Mouse (Mus musculus) embryonic facial prominence, embryonic 12.5 days (tissue): Measurements from ENCODE around the gene Ackr3. TPM values are rescaled to one million over a fixed set of nuclear protein-coding genes. Genes with fewer than 3 reads are reported as not detected.

Experiments used
- ATAC-seq: fragments of 200-750 bp; cut with Nextera tagmentation; 2 replicates; pipeline ENCODE4 v1.8.0; 2017; ENCODE audit not compliant: insufficient number of reproducible peaks, insufficient read depth, low FRiP score, low TSS enrichment
- H3K27ac ChIP-seq: fragments of 300-500 bp; sonication (generic); 2 replicates; pipeline ENCODE4 v1.5.1; 2016; ENCODE audit warnings: mild to moderate bottlenecking
- H3K27me3 ChIP-seq: fragments of 300-500 bp; sonication (generic); 2 replicates; pipeline ENCODE4 v1.6.1; 2016; ENCODE audit warnings: mild to moderate bottlenecking, moderate library complexity
- H3K36me3 ChIP-seq: fragments of 300-500 bp; sonication (generic); 2 replicates; pipeline ENCODE4 v1.6.1; 2016; ENCODE audit warnings: mild to moderate bottlenecking
- H3K4me1 ChIP-seq: fragments of 300-500 bp; sonication (generic); 2 replicates; pipeline ENCODE4 v1.6.1; 2016
- H3K4me2 ChIP-seq: fragments of 300-500 bp; sonication (generic); replicated peaks from 2 replicates; pipeline ENCODE4 v1.6.1; 2016; ENCODE audit warnings: mild to moderate bottlenecking, moderate library complexity
- H3K4me3 ChIP-seq: fragments of 300-500 bp; sonication (generic); 2 replicates; pipeline ENCODE4 v1.5.1; 2016; ENCODE audit warnings: mild to moderate bottlenecking
- H3K9ac ChIP-seq: fragments of 300-500 bp; sonication (generic); 2 replicates; pipeline ENCODE4 v1.6.1; 2016; ENCODE audit warnings: mild to moderate bottlenecking, moderate library complexity
- H3K9me3 ChIP-seq: fragments of 300-500 bp; sonication (generic); 2 replicates; pipeline ENCODE4 v1.6.1; 2016; ENCODE audit warnings: mild to moderate bottlenecking, moderate library complexity
- WGBS: fragments of 180-500 bp; shearing (Covaris S2); methylation state at CpG from one replicate; pipeline ENCODE4 v1.1.7; 2016; 5-methylcytosine and 5-hydroxymethylcytosine counted together
- polyA plus RNA-seq: library from polyadenylated mRNA; unstranded; fragments of >200 nt; fragmentation: Nextera tagmentation; extraction: Ambion mirVana; gene quantifications from 2 replicates; pipeline ENCODE4 v1.2.1, GENCODE M21; 2016

Ackr3 gene
- polyA plus RNA-seq, 1 experiment from 2014 or later = 45.3 TPM

DNA sequence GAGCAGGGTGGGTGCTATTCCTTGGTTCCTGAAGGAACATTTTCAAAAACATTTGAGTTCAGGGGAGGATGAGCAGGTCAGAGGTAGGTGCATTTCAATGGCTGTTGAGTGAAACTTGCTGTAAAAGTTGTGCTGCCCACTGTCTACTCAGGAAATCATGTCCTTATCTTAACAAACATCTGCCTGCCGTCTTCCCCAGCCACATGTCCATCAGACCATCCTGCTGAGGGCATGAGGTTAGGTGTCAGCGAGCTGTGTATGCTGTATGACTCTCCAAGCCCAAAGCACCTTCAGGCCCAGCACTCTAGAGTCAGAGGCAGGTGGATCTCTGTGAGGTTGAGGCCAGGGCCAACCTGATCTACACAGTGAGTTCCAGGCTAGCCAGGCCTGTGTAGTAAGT lies 12.1 kb downstream of the Ackr3 start:
- 62% methylated on average over 2 of the region's 2 CpGs for WGBS
- Histone ChIP-seq H3K4me1 (peaks cover 3% of the 10 kb centered on the region), H3K27ac (no peak overlapping the region), H3K4me2 (no peak overlapping the region), H3K27me3 (no peaks in the 10 kb centered on the region), H3K4me3 (no peak overlapping the region), H3K9ac (no peak overlapping the region), H3K9me3 (no peaks in the 10 kb centered on the region), H3K36me3 (peaks cover 42% of the 10 kb centered on the region)
- ATAC-seq = no peak

GRCm38 (mm10) chr1:90216395-90216794 lies 12.6 kb downstream of the Ackr3 start:
- no peak overlapping the region for H3K4me3 ChIP-seq
- no peak overlapping the region for H3K9ac ChIP-seq
- 63% methylated on average over 1 of the region's 1 CpGs for WGBS
- ATAC-seq = no peak
- H3K27me3 ChIP-seq = no peaks in the 10 kb centered on the region
- H3K36me3 ChIP-seq = peaks cover 42% of the 10 kb centered on the region
- H3K4me1 ChIP-seq = no peaks in the 10 kb centered on the region
- no peaks in the 10 kb centered on the region for H3K9me3 ChIP-seq
- H3K27ac ChIP-seq = no peak overlapping the region
- no peak overlapping the region for H3K4me2 ChIP-seq

DNA sequence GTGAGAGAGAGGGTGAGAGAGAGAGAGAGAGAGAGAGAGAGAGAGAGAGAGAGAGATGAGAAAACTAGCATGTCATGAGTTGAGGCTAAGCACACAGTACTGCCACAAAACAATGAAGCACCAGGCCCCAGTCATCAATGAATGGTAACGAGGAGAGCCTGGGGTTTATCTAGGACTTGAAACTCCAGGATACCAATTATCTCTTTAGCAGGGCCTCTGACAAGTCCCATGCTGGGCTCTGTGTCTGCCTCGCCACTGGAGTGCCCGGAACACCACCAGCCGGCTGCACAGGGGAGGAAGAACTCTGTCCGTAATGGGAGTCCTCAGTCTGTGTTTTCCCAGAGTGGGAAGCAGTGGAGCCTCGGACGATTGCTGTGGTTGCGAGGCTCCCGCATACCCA lies 16.5 kb downstream of the Ackr3 start:
- no peak overlapping the region for H3K4me2 ChIP-seq
- H3K9ac ChIP-seq = no peak overlapping the region
- H3K36me3 ChIP-seq = peaks cover 18% of the 10 kb centered on the region
- 0 out of 2 replicates have a peak, but pooled peaks cover 3% of the 10 kb centered on the region for H3K27me3 ChIP-seq
- ATAC-seq = no peak
- H3K9me3 ChIP-seq = no peaks in the 10 kb centered on the region
- WGBS = 20% methylated on average over 9 of the region's 9 CpGs
- no peak overlapping the region for H3K4me3 ChIP-seq
- H3K27ac ChIP-seq = no peak overlapping the region
- H3K4me1 ChIP-seq = no peaks in the 10 kb centered on the region

DNA sequence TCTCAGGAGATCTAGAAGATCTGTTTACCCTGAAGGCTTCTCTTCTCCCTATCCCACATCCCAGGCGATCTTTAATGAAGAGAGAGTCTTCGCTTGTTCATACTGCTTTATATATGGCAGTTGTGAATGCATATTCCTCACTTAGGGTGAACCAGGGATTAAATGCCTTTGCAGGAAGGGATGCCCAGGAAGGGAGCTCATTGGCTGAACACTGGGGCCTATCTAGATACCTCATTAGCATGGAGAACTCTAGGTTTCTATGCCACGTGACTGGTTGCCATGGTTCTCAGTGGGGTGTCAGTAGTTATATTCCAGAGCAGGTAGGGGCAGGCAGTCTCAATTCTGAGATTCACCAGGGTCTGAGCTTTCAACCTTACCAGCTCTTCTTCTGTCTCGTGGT lies 17.1 kb downstream of the Ackr3 start:
- H3K9ac ChIP-seq = no peak overlapping the region
- H3K4me3 ChIP-seq = no peak overlapping the region
- no peak overlapping the region for H3K4me2 ChIP-seq
- H3K4me1 ChIP-seq = peaks cover 5% of the 10 kb centered on the region; the same call in 1 of the 2 replicates
- no peak overlapping the region for H3K27ac ChIP-seq
- H3K27me3 ChIP-seq = 0 out of 2 replicates have a peak, but pooled peaks cover 3% of the 10 kb centered on the region
- no peaks in the 10 kb centered on the region for H3K9me3 ChIP-seq
- ATAC-seq = no peak
- H3K36me3 ChIP-seq = peaks cover 14% of the 10 kb centered on the region
- WGBS = 82% methylated on average over 4 of the region's 4 CpGs

DNA sequence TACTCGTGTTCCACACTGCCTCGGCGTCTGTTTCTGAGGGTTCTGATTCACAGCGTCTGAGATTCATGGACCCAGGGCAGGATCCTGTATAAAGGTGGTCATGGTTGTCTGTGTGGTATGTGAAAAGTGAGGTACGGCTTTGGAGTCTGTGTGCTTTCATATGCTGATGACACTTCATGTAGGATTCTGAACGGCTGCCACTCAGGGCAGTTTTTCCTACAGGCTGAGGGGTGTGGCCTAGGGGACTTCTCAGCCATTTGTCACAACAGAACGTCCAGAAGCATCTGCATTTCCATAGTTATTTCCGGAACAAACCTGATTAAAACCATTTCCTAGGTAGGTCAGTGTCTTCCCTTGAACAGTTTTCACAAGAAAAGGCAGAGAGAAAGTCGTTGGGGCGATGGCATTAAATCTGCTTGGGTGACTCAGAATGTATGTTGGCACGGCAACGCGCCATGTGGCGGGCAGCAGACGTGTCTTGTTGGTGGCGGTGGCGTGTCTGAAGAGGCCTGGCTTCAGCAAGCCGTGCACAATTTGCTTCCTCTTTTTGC lies 18.1 kb downstream of the Ackr3 start:
- no peak for ATAC-seq
- Histone ChIP-seq H3K9me3 (no peaks in the 10 kb centered on the region), H3K4me1 (peaks cover 5% of the 10 kb centered on the region; the same call in 1 of the 2 replicates), H3K36me3 (0 out of 2 replicates have a peak, but pooled peaks cover 4% of the 10 kb centered on the region), H3K9ac (no peak overlapping the region), H3K4me3 (no peak overlapping the region), H3K27me3 (0 out of 2 replicates have a peak, but pooled peaks cover 3% of the 10 kb centered on the region), H3K4me2 (no peak overlapping the region), H3K27ac (no peak overlapping the region)
- 74% methylated on average over 18 of the region's 18 CpGs for WGBS

DNA sequence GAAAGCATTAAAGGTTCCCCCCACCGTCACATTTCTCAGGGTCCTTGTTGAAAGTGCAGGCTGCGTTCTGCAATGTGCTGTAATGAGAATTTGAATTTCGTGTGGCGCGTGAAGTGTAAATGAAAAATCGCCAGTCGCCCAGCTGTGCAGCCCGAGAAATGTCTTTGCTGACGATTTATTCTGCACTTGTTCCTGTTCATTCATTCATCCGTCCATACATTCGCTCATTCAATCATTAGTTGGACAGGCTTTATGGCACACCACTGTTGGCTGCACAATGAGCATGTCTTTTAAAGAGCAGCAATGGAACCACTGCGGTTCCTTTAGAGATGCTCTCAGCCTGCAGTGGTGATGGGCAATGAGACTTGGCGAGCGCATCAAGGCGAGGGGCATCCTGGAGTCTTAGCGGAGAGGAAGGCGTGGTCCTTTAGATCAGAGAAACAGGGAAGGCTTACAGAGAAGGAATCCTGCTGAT lies 18.7 kb downstream of the Ackr3 start:
- Histone ChIP-seq H3K4me1 (peaks cover 7% of the 10 kb centered on the region), H3K36me3 (0 out of 2 replicates have a peak, but pooled peaks cover 3% of the 10 kb centered on the region), H3K4me2 (no peak overlapping the region), H3K9me3 (no peaks in the 10 kb centered on the region), H3K9ac (no peak overlapping the region), H3K27ac (no peak overlapping the region), H3K4me3 (no peak overlapping the region), H3K27me3 (0 out of 2 replicates have a peak, but pooled peaks cover 3% of the 10 kb centered on the region)
- ATAC-seq = no peak
- WGBS = 80% methylated on average over 17 of the region's 17 CpGs

GRCm38 (mm10) chr1:90223006-90223405 lies 19.2 kb downstream of the Ackr3 start:
- Histone ChIP-seq H3K4me2 (no peak overlapping the region), H3K36me3 (no peaks in the 10 kb centered on the region), H3K27me3 (0 out of 2 replicates have a peak, but pooled peaks cover 3% of the 10 kb centered on the region), H3K9ac (no peak overlapping the region), H3K4me1 (peaks cover 12% of the 10 kb centered on the region), H3K4me3 (no peak overlapping the region), H3K27ac (no peak overlapping the region), H3K9me3 (no peaks in the 10 kb centered on the region)
- no peak for ATAC-seq
- 52% methylated on average over 2 of the region's 2 CpGs for WGBS

DNA sequence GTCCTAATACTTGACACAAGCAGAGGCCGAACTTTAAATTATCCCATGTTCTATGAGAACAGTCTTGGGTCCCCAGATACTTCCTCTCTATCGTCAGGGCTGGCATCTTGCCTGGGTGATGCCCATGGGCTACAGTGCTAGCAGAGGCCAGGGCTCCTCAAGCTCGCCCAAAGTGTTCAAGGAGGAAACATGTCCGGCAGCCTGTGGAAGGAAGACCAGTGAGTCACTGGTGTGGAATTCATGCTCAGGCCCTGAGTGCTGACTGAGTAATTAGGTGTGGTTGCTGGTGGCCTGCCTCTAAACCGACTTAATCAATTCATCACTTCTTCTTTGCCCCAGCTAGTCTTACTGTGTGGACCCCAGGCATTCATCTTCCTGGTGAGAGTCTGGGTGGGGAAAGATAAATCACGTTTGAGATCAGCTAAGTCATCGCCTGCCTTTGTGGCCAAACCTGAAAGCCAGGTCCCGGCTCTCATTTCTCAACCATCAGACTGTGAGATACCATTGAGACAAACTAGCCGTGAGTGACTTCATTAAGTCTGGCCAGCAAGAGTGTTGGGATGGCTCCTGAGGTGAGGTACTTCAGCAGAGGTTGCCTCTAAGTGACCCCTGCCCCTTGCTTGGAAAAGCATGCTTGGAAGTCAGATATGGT lies 21.9 kb downstream of the Ackr3 start:
- Histone ChIP-seq H3K4me2 (no peak overlapping the region), H3K9me3 (no peaks in the 10 kb centered on the region), H3K4me3 (no peak overlapping the region), H3K9ac (no peak overlapping the region), H3K27ac (no peak overlapping the region), H3K36me3 (no peaks in the 10 kb centered on the region), H3K4me1 (peaks cover 27% of the 10 kb centered on the region), H3K27me3 (0 out of 2 replicates have a peak, but pooled peaks cover 3% of the 10 kb centered on the region)
- ATAC-seq = no peak
- WGBS = 68% methylated on average over 9 of the region's 9 CpGs

DNA sequence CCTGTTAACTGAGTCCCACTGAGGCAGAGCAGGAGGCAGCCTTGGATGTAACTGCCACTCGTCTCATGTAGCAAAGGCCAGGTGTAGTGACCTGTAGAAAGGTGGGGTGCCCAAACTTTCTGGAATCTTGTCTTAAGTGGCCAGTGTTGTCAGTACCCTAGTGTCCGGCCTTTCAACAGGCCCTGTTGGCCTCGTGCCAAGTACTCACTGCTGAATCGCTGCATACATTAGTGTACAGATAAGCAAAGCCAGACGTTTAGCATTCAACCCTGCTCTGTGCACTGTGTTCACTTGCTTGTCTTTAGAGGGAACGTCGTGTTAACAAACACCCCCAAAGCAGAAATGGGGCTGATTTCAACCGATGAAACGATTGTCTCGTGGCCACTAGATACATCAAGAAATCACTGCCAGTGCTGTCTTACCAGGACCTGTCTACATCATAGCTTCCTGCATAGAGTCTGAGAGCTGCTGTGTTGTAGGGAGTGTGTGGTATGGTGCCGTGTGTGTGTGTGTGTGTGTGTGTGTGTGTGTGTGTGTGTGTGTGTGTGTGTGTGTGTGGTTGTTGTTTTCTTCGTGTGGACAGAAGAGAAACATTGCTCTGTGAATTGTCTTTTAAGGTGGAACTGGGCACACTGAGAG lies 24.0 kb downstream of the Ackr3 start:
- Histone ChIP-seq H3K4me1 (peaks cover 43% of the 10 kb centered on the region), H3K27me3 (no peaks in the 10 kb centered on the region), H3K9ac (no peak overlapping the region; the same call in 1 of the 2 replicates), H3K27ac (peak overlapping the region; percentile 69), H3K36me3 (no peaks in the 10 kb centered on the region), H3K4me2 (no peak overlapping the region), H3K4me3 (no peak overlapping the region), H3K9me3 (no peaks in the 10 kb centered on the region)
- no peak for ATAC-seq
- 44% methylated on average over 12 of the region's 12 CpGs for WGBS

- Histone ChIP-seq H3K4me2 (no peak overlapping the region), H3K9ac (no peak overlapping the region; the same call in 1 of the 2 replicates), H3K4me1 (peaks cover 48% of the 10 kb centered on the region), H3K27ac (peak overlapping the region; percentile 69), H3K36me3 (no peaks in the 10 kb centered on the region), H3K9me3 (no peaks in the 10 kb centered on the region), H3K27me3 (no peaks in the 10 kb centered on the region), H3K4me3 (no peak overlapping the region)
- WGBS = 32% methylated on average over 9 of the region's 9 CpGs
- no peak for ATAC-seq
These were observed 24.5 kb downstream of the Ackr3 start for GRCm38 (mm10) chr1:90228323-90228697.

DNA sequence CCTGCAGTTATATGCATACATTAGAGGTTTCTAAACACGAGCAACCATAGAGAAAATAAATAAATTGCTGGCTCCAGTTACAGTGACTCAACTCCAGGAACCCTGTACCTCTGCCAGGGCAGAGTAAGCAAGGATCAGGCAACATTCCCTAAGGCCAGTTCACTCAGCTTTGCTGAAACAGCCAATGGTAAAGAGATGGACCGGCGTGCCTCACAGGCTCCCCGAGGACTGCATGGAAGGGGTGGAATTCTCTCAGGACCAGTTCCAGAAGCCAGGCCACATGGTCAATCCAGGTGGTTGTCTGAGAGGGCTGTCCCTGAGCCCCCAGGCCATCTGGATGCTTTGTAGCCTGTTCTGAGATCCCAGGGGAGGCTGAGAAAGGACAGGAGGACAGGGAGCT lies 26.8 kb downstream of the Ackr3 start:
- H3K4me2 ChIP-seq = no peak overlapping the region
- H3K27ac ChIP-seq = 0 out of 2 replicates have a peak overlapping the region, but pooled peaks have one; percentile 42
- 56% methylated on average over 4 of the region's 4 CpGs for WGBS
- H3K4me1 ChIP-seq = peaks cover 68% of the 10 kb centered on the region
- H3K9me3 ChIP-seq = no peaks in the 10 kb centered on the region
- no peaks in the 10 kb centered on the region for H3K36me3 ChIP-seq
- no peak for ATAC-seq
- no peak overlapping the region for H3K4me3 ChIP-seq
- no peak overlapping the region for H3K9ac ChIP-seq
- H3K27me3 ChIP-seq = no peaks in the 10 kb centered on the region
